Mouse (Mus musculus) kidney, embryonic 15.5 days (tissue): ENCODE results near the gene Mis12. TPM values are rescaled to one million over a fixed set of nuclear protein-coding genes. Genes with fewer than 3 reads are reported as not detected.

Experiments
- ATAC-seq: fragments of 200-750 bp; cut with Nextera tagmentation; replicated peaks from 2 replicates; pipeline ENCODE4 v1.8.0; 2017; ENCODE audit warnings: moderate TSS enrichment; ENCODE audit not compliant: low FRiP score
- H3K27ac ChIP-seq: fragments of 300-500 bp; sonication (generic); 2 replicates; pipeline ENCODE4 v1.5.1; 2015; ENCODE audit warnings: mild to moderate bottlenecking, inconsistent platforms
- H3K27me3 ChIP-seq: fragments of 300-500 bp; sonication (generic); 2 replicates; pipeline ENCODE4 v1.6.1; 2015; ENCODE audit warnings: inconsistent platforms
- H3K36me3 ChIP-seq: fragments of 300-500 bp; sonication (generic); 2 replicates; pipeline ENCODE4 v1.6.1; 2015; ENCODE audit warnings: inconsistent platforms
- H3K4me1 ChIP-seq: fragments of 300-500 bp; sonication (generic); 2 replicates; pipeline ENCODE4 v1.6.1; 2015; ENCODE audit warnings: inconsistent platforms
- H3K4me2 ChIP-seq: fragments of 300-500 bp; sonication (generic); 2 replicates; pipeline ENCODE4 v1.6.1; 2015; ENCODE audit warnings: moderate library complexity, mild to moderate bottlenecking, inconsistent platforms
- H3K4me3 ChIP-seq: fragments of 300-500 bp; sonication (generic); replicated peaks from 2 replicates; pipeline ENCODE4 v1.5.1; 2015; ENCODE audit warnings: mild to moderate bottlenecking, inconsistent platforms
- H3K9ac ChIP-seq: fragments of 300-500 bp; sonication (generic); 2 replicates; pipeline ENCODE4 v1.6.1; 2015; ENCODE audit warnings: mild to moderate bottlenecking, inconsistent platforms
- H3K9me3 ChIP-seq: fragments of 300-500 bp; sonication (generic); replicated peaks from 2 replicates; pipeline ENCODE4 v1.6.1; 2016; ENCODE audit warnings: inconsistent platforms
- WGBS: fragments of 180-500 bp; shearing (Covaris S2); methylation state at CpG from one replicate; pipeline ENCODE4 v1.1.7; 2015; ENCODE audit warnings: mixed read lengths; 5-methylcytosine and 5-hydroxymethylcytosine counted together
- polyA plus RNA-seq: library from polyadenylated mRNA; unstranded; fragments of >200 nt; fragmentation: Nextera tagmentation; extraction: Ambion mirVana; gene quantifications from 2 replicates; pipeline ENCODE4 v1.2.1, GENCODE M21; 2015

The Mis12 gene
- polyA plus RNA-seq, 1 experiment from 2014 or later = 43.8 TPM

DNA sequence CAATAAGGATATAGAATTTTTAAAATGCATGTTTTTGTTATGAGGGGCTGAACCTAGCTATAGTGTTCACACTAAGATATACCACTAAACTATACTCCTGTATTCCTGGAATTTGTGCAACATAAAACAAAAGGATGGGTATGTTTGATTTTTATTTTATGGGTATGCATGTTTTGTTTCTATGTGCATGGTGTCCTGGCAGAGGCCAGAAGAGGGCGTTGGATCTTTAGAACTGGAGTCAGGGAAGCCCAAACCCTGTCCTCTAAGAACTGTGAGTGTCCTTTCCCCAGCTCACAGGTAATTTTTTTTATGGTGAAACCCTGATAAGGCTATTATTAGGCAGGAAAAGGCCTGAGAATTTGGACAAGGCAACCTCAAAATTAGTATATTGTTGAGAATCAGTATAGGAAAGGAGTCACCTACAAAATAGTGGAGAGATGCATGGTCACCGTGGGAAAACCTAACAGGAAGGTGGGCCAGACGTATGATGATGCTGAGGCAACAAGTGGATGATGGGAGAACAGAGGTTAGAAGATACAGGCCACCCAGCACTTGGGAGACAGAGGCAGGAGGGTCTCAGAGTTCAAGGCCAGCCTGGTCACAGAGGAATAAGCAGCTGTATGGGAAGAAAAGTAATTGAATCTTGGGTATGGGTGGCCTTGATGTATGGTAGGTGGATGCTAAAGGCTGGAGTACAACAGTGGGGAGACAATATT, 10.2 kb downstream of the Mis12 start:
- H3K9ac ChIP-seq = no peak overlapping the region
- no peak overlapping the region for H3K4me2 ChIP-seq
- peaks cover 39% of the 10 kb centered on the region for H3K36me3 ChIP-seq
- H3K27me3 ChIP-seq = no peaks in the 10 kb centered on the region
- H3K4me1 ChIP-seq = peaks cover 23% of the 10 kb centered on the region
- no peak overlapping the region for H3K27ac ChIP-seq
- ATAC-seq = no peak
- H3K9me3 ChIP-seq = no peaks in the 10 kb centered on the region
- WGBS = 76% methylated on average over 3 of the region's 3 CpGs
- no peak overlapping the region for H3K4me3 ChIP-seq

DNA sequence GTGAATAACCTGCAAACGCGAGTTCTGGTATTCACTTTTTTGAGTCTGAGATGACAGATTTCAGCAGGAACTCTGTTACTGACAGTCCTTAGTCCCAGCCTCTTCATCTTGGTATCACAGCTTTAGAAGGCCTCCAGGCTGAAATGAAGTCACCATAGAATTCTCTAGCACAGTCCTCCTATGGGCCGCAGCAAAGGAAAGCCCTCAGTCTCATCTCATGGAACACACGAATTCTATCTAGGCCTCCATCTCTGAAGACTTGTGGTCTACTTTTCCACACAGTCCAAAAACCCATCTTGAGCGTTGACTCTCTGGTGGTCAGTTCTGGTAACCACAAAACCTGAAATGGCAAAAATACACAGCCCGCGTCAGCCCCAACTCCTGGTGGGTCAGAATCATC, 12.7 kb downstream of the Mis12 start:
- Histone ChIP-seq H3K36me3 (peaks cover 14% of the 10 kb centered on the region), H3K9me3 (no peaks in the 10 kb centered on the region), H3K4me3 (peak overlapping the region; percentile 60), H3K27ac (no peak overlapping the region), H3K9ac (peak overlapping the region; percentile 57), H3K4me1 (peaks cover 23% of the 10 kb centered on the region), H3K27me3 (no peaks in the 10 kb centered on the region), H3K4me2 (peak overlapping the region; percentile 89)
- WGBS = 60% methylated on average over 7 of the region's 7 CpGs
- no peak for ATAC-seq

- H3K4me1 ChIP-seq = peaks cover 23% of the 10 kb centered on the region
- WGBS = 4% methylated on average over 26 of the region's 26 CpGs
- H3K27ac ChIP-seq = peak overlapping the region; percentile 73
- ATAC-seq = peak; percentile 14; the same call in 1 of the 2 replicates
- H3K4me2 ChIP-seq = peak overlapping the region; percentile 89
- H3K9ac ChIP-seq = peak overlapping the region; percentile 57
- no peaks in the 10 kb centered on the region for H3K9me3 ChIP-seq
- H3K4me3 ChIP-seq = peak overlapping the region; percentile 60
- H3K36me3 ChIP-seq = peaks cover 8% of the 10 kb centered on the region
- H3K27me3 ChIP-seq = no peaks in the 10 kb centered on the region
These were observed 13.2 kb downstream of the Mis12 start for GRCm38 (mm10) chr11:71032491-71033162.

DNA sequence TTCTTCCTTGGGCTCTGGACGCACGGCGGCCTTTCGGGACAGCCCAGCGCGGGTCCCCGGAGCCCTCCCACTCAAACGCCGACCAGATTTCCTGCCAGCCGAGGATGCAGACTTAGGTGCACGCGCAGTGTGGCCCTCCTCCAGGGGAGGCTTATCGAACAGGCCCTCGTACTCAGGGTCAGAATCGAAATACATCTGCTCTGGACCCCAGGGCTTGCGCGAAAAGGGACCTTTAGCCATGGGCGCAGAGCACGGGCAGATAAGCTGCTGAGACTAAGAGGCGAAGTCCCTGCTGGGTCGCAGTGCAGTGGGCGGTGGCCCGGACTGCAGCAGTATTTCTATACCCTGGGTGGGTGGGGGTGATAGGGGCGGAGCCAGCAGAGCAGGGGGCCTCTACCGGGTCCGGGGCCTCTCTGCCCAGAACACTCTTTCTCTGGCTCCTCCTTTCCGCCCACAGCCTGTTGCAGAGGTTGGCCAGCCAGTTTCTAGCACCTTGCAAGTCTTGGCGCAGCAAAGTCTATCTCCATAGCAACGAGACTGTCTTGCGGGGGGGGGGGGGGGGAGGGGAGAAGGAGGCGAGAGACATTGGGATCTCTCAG, 13.9 kb downstream of the Mis12 start, which contains the start of gene 6330403K07Rik:
TSS of gene 6330403K07Rik (minus strand) at position 351 of the 599 bp plus-strand sequence.
- Histone ChIP-seq H3K9ac (peak within 1 kb of the TSS; percentile 57), H3K9me3 (no peaks in the 10 kb centered on the region), H3K27ac (peak within 1 kb of the TSS; percentile 73), H3K4me1 (peaks cover 23% of the 10 kb centered on the region), H3K4me3 (peak within 1 kb of the TSS; percentile 60), H3K27me3 (no peaks in the 10 kb centered on the region), H3K4me2 (peak within 1 kb of the TSS; percentile 89), H3K36me3 (peaks cover 2% of the 10 kb centered on the region; the same call in 1 of the 2 replicates)
- peak; percentile 97 for ATAC-seq
- 1% methylated on average over 30 of the region's 31 CpGs for WGBS

DNA sequence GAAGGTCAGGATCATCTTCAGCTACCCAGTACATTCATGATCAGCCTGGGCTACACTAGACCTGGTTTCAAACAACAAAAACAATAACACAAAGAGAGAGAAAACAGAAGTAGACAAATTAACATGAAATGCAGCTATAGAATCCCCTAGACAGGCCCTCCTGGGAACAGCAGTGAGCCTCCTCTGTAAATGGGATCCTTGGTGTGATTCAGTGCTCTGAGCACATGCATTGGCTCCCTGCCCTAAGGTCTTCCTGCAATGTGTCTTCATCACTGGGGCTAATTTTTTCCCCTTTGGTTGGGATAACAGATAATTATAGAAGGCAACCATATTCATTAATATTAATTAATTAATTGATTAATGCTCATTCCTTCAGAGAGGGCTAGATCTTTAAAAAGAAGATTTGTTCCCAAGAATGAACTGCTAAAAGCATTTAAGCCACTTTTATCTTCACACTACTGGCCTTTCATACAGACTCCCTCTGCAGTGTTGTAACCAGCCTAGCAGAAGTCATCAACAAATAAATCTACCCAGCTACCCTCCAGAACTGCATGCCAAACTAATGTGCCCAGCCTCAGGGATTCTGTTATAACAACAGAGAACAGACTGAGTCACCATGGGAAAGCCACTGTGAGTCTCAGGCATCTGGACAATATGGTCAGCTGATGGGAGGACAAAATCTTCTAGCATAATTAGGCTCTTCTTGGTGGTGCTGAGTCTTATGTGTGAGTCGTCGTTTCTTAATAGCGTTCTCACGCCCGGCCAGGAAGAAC, 20.3 kb downstream of the Mis12 start:
- H3K27ac ChIP-seq = no peak overlapping the region
- no peak overlapping the region for H3K4me3 ChIP-seq
- H3K4me2 ChIP-seq = no peak overlapping the region
- ATAC-seq = no peak
- WGBS = 98% methylated on average over 5 of the region's 5 CpGs
- no peak overlapping the region for H3K9ac ChIP-seq
- no peaks in the 10 kb centered on the region for H3K4me1 ChIP-seq
- no peaks in the 10 kb centered on the region for H3K27me3 ChIP-seq
- no peaks in the 10 kb centered on the region for H3K36me3 ChIP-seq
- no peaks in the 10 kb centered on the region for H3K9me3 ChIP-seq

- Histone ChIP-seq H3K4me3 (no peak overlapping the region), H3K9ac (no peak overlapping the region), H3K4me2 (no peak overlapping the region), H3K36me3 (no peaks in the 10 kb centered on the region), H3K9me3 (no peaks in the 10 kb centered on the region), H3K27ac (no peak overlapping the region), H3K27me3 (no peaks in the 10 kb centered on the region), H3K4me1 (no peaks in the 10 kb centered on the region)
- WGBS = 0% methylated on average over 1 of the region's 1 CpGs
- ATAC-seq = no peak
These were observed 33.1 kb downstream of the Mis12 start for GRCm38 (mm10) chr11:71052554-71052953.

GRCm38 (mm10) chr11:71076342-71076741, 56.9 kb downstream of the Mis12 start:
- Histone ChIP-seq H3K9me3 (0 out of 2 replicates have a peak, but pooled peaks cover 5% of the 10 kb centered on the region), H3K27me3 (no peaks in the 10 kb centered on the region), H3K27ac (no peak overlapping the region), H3K4me1 (no peaks in the 10 kb centered on the region), H3K36me3 (no peaks in the 10 kb centered on the region), H3K4me3 (no peak overlapping the region), H3K9ac (no peak overlapping the region), H3K4me2 (no peak overlapping the region)
- WGBS = 67% methylated on average over 1 of the region's 1 CpGs
- no peak for ATAC-seq

Other genes starting within 250 kb of the Mis12 start
- 0.25 TPM in 1 of 2 replicates, not detected in the other for gene Scimp, start 207.0 kb upstream of the Mis12 start, polyA plus RNA-seq
- 36.5 and 36.8 TPM in 2 replicates for gene Rabep1, start 174.8 kb upstream of the Mis12 start, polyA plus RNA-seq
- gene Nup88, start 49.6 kb upstream of the Mis12 start, polyA plus RNA-seq = 128 and 131 TPM in 2 replicates
- gene Rpain, start 49.4 kb upstream of the Mis12 start, polyA plus RNA-seq = 68.3 and 76.2 TPM in 2 replicates
- 286 and 311 TPM in 2 replicates for gene C1qbp, start 36.6 kb upstream of the Mis12 start, polyA plus RNA-seq
- gene Dhx33, start 15.2 kb upstream of the Mis12 start, polyA plus RNA-seq = 22.1 and 22.9 TPM in 2 replicates
- gene Derl2, start 230 bp downstream of the Mis12 start, polyA plus RNA-seq = 47.6 and 48.1 TPM in 2 replicates
- 57.7 and 69.4 TPM in 2 replicates for gene 6330403K07Rik, start 13.9 kb downstream of the Mis12 start, polyA plus RNA-seq
- 0.09 and 0.21 TPM in 2 replicates for gene Nlrp1a, start 125.1 kb downstream of the Mis12 start, polyA plus RNA-seq
- gene Nlrp1b, start 211.1 kb downstream of the Mis12 start, polyA plus RNA-seq = not detected in 2 replicates